Mouse (Mus musculus): ENCODE data around the gene Sstr3.

Sstr3 gene

DNA sequence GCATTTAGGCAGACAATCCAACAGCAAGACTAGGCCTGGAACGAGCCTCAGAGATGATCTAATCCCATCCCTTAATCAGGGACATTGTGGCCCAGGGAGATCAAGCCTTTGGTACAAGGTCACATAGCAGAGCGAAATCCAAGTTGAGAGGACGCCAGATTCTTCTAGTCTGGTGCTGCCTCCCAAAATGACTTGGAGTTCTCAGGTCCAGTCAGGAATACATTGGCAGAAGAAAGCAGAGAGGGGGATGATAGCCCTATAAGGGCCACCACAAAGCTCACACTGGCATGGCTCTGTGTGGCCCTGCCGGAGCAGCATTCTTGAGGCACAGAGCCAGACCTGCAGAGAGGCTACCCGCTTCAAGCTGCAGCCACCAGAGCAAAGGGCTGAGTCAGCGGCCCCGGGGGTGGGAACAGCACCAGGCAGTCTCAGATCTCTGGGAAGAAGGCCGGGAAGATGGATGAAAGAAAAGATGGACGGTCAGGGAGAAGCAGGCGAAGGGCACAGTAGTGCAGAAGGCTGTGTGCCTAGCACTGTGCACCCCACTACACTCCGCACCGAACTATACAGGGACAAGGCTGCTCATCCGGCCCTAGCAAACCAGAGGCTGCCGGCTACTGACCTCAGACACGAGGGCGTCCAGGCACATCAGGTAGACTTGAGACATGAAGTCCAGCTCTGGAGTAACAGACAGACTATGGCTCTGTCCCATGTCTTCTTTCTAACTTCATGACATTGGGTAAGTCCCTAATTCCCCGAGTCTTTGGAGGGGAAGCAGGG lies 13.6 kb downstream of the Sstr3 start, which contains the start of gene C1qtnf6:
TSS of gene C1qtnf6 (minus strand) at position 746 of the 780 bp plus-strand sequence.
- peak; percentile 80 for DNase-seq (ENCODE audit: low spot score)

DNA sequence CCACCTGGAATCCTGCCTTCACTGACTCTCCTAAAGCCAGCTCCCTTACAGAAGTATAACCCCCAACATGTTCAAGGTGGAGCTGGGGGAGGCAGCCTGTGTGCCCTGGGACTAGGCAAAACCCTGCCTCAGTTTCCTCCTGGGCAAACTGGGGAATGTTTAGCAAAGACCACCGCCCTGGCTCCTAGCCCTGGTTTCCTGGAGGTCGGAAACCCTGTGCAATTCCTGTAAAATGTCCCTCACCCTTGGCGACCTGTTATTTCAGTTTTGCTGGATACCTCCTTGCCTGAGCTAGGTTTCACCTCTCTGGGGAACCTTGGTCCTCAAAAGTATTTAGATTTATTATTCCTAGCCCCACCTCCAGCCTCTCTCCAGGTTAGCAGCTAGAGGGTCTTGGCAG lies 14.3 kb downstream of the Sstr3 start:
- DNase-seq (ENCODE audit: low spot score) = no peak

DNA sequence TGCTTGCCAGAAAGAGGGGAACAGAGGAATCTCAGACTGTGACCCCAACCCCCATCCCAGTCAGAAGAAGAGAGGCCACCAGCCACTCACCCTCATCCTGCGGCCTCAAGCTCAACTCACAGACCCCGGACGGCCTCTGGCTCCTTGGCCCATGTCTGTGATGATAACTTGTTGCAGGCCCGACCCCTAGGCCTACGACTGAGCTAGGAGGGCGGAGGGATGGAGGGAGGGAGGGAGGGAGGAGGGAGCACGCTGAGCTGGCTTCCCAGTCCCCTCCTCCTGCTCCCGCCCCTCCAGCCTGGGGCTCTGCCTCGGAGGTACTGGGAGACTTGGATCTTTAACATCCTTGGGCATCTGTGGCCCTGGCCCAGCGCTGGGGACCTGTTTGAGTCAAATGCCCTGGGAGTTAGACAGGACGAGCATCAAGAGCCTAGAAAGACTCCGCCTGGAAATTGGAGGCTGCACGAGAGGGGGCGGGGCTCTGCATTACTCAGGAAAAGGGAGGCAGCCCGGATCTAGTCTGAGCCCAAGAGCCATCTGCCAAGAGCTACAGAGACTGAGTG lies 15.0 kb downstream of the Sstr3 start:
- peak; percentile 85 for DNase-seq (ENCODE audit: low spot score)

DNA sequence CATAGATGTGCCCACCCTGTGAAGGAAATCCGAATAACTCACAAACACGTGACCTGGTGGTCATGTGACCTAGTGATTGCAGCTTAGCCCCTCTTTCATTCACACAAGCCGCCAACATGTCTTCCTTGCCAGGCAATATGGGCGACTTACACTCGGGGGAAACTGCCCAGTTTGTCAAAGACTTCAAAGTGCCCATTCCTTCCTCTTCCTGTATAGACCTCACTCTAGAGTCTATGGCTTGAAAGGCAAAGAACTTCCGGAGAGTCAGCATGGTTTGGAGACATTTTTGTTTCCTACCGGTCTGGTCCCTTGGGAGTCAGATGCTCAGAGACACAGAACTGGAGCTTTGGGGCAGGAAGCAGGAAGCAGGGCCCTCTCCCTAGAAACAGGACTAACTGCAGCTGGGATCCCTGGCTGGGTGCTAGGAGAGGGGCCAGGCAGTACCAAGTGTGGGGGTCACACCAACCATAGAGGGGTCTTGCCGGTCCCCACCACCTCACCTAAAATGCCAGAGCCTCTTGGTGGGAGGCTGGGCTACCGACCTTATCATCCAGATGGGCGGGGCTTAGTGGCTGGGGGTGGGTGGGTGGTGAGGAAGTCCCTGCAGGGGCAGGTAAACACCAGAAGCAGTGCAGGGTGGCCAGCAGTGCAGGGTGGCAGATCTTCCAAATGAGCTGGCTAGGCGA lies 15.6 kb downstream of the Sstr3 start:
- peak; percentile 58 for DNase-seq (ENCODE audit: low spot score)

DNA sequence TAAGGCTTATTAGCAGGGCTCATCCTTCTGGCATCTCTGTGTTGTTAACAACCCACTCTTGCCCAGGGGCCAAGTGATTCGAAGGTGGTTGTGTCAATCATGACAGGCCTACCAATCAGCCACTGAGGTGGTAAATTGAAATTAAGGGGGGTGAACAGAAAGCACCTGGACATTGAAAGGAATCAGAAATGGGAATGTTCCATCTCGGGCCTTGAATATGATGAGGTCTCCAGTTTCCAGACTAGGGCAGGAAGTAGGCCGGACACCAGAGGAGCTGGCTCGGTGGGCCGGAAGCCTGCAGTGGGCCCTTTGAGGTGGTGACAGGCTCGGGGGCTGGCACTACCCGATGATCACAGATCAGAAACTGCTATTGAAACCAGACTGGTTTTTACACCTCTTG lies 16.5 kb downstream of the Sstr3 start:
- DNase-seq (ENCODE audit: low spot score) = peak; percentile 57

DNA sequence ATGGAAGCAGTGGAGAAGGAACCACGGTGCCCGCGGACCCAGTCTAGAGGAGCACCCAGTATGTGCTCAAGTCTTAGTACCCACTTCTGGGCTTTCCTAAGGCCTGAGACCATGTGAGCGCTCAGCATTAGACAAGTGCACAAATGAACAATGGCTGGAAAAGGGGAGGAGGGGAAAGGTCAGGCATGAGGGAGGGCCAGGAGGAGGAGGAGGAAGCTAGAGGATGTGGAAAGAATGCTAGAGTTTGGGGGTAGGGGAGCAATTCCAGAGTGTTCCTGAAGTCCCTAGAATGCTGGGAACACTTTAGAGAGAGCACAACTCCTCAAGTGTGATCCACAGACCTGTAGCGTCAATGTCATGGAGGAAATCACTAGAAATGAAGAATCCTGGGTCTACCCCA lies 20.3 kb downstream of the Sstr3 start:
- no peak for DNase-seq (ENCODE audit: low spot score)

DNA sequence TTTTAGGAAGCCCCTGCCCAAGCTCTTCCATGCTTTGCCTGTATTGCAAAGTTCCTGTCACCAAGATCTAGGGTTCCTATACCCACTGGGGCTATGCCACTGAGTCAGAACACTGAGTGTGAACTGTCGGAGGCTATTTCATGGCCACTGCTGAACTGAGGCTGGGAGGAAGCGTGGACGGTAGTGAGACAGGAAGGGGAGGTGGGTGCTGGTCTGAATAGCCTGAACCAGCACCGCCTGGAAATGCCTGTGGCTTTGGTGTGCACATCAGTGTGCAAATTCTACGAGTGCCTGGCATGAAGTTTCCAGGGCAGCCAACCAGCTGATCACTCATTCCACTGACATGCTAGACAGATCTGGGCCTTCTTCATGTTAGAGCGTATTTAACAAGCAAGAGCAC lies 22.6 kb downstream of the Sstr3 start:
- no peak for DNase-seq (ENCODE audit: low spot score)

DNA sequence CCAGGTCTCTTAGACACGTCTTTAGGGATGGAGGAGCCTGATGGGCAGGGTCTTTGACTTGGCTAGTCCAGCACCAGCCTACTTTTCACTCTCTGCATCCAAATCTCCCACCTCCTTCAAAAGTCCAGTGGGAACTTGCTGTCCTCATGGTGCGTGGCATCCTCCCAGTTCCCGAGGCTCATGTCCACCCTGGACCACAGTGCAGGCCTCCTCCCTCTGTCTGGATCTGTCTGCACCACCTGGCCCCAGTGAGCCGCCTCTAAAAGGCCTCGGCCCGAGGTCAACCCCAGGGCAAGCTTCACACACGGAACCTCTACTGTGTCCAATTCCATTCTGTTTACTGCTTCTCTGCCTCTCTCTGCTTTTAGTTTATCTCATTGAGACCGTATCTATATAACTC lies 23.2 kb downstream of the Sstr3 start:
- no peak for DNase-seq (ENCODE audit: low spot score)

DNA sequence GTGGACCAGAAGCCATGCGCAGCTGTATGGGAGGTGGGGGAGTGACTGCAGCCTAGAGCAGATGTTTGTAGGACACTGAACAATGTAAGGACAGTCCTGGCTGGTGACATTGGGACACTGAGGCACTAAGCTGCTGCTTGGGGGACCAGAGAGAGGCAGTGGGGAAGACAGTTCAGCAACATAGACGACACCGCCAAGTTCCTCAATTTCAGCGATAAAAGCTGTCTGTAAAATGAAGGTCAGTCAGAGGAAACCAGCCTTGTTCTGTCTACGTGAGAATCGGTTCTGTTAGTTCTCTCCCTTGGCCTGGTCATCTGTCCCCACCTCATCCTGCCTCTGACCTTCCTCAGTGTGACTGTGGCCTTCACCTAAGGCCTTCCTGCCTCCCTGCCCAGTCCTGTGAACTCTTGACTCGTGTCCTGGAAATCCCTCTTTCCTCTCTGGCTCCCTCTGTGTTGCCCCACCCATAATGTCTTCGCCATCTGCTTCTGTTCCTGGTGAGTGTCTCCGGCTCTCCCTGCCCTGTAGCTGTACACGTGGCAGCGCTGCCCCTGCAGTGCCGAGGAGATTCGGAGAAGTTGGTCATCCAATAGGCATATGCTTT lies 24.3 kb downstream of the Sstr3 start:
- DNase-seq (ENCODE audit: low spot score) = no peak

DNA sequence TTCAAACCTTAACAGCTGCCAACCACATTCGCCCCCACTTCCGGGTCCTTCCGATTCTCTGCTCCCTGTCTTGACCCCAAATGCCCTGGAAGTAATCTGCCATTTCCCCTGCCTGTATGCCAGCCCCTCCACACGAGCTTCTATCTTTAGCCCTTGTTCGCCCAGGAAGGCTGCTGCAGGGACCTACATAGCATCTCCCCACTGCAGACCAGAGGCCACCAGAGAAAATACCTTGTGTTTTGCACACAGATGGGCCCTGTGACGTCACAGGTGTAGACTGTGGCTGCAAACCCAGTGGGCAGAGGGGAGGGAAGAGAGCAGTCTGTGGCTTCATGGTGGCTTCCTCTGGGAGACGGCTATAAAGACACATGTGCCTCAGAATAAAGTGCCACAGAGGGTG lies 26.3 kb downstream of the Sstr3 start:
- no peak for DNase-seq (ENCODE audit: low spot score)

DNA sequence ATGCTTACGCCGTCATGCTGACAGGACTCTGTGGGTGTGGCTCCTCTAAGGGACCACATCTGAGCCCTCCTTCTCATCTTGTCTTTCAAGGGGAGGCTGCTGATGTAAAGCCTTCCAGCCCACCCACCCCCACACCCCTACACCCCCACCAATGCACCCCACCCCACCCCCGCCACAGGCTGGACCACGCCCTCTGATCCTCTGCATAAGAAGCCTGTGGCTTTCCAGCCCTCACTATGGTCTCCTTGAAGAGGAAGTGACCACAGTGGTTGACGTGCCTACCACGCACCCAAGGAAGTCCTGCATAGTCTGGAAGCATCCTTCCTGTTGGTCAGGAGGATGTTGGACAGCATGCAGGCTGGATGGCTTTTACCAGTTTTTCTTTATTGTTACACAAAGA lies 28.7 kb downstream of the Sstr3 start:
- no peak for DNase-seq (ENCODE audit: low spot score)

DNA sequence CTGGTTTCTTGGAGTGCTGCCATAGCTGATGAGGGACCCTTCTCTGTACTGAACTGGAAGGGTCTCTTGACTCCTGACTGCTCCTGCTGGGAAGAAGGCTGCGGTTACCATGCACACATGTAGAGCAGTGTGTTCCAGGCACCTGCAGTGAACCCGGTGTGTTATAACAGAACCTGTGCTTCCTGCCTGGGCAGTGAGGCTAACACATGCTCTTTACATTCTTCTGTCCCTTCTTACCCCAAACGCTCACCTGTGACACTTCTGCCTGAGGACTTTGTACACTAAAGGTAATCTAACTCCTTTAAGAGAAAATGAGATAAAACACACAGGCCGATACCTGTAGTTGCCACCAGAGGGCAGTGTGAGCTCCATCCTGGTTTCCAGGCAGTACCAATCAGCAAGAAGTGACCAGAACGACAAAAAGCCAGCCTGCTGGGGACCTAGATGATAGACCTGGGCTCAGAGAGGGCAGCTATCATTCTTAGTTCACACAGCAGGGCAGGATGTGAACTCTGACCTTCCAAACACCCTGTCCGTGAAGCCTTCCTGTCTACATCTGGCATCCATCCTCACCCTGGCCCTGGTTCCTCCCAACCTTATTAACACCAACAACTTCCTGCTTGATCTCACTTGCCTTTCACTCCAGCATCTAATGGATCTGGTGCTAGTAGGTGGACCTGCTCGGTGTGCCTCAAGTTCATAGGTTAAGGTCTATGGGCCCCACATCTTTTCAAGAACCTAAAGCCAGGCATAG lies 29.9 kb downstream of the Sstr3 start:
- DNase-seq (ENCODE audit: low spot score) = peak; percentile 87

DNA sequence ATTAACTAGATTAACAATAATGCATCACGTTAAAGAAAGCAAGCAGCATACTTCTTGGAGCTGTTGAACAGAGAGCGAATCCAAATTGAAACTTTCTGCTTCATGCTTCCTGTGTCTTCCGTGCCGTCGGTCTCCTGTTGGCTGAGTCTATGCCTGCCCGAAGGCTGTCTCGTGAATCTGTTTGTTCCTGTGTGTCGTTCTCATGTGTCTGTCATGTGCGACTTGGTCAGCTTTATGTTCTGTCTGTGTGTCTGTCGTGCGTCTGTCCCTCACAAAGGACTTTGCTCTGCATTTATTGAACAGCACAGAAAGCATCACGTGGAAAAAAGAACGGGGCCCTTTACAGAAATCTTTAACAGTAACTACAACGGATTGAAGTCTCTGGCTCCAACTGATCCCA lies 31.5 kb downstream of the Sstr3 start:
- no peak for DNase-seq (ENCODE audit: low spot score)

DNA sequence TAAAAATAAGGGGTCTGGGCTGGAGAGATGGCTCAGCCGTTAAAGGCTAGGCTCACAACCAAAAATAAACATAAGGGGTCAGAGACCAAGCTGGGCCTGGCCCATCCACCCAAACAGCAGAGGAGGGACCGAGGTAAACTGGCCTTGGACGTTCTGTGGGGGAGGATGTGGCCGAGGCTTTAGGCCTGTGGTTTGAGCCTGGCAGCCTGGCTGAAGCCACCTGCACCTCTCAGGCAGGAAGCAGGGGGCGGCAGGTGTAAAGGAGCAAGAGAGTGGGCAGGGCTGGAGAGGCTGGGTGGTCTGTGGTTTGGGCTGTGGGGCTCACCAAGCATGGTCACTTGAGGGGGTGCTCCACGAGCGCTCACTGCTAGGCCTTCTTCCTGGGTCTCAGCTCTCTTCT lies 32.5 kb downstream of the Sstr3 start:
- DNase-seq (ENCODE audit: low spot score) = no peak

DNA sequence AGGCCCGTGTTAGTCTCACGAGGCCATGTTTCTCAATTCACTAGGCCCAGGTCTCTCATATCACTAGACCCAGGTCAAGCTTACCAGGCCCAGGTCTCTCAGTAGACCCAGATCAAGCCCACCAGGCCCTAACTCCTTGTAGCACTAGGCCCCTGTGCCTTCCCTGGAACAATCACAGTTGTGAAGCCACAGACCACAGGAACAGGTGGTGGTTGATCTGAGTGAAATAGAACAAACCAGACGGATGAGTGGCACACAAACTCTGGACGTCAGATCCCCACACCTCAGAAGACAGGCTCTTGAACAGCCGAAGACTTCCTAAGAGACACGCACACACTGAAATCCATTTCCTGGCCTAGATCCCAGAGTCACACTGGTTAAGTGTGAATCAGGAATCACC lies 33.7 kb downstream of the Sstr3 start:
- no peak for DNase-seq (ENCODE audit: low spot score)

DNA sequence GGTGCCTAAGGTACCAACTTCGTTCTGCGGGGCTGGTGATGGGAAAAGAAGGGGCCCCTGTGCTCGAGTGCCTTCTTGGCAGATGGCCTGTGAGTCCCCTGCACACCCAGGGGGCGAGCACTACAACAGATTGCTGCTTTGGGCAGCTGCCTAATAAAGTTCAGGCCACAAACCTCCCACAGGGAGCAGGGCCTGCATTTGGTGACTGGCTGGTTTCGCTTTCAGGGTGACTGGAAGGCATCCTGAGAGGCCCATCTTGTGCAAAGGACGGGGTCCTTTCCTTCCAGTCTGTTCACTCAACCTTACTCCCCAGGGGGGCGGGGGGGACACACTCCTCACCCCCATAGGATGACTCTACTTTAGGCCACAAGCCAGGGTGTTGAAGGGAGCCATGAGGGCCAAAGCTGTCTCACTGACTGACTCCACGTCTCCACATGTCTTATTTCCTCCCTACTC lies 34.3 kb downstream of the Sstr3 start:
- no peak for DNase-seq (ENCODE audit: low spot score)

DNA sequence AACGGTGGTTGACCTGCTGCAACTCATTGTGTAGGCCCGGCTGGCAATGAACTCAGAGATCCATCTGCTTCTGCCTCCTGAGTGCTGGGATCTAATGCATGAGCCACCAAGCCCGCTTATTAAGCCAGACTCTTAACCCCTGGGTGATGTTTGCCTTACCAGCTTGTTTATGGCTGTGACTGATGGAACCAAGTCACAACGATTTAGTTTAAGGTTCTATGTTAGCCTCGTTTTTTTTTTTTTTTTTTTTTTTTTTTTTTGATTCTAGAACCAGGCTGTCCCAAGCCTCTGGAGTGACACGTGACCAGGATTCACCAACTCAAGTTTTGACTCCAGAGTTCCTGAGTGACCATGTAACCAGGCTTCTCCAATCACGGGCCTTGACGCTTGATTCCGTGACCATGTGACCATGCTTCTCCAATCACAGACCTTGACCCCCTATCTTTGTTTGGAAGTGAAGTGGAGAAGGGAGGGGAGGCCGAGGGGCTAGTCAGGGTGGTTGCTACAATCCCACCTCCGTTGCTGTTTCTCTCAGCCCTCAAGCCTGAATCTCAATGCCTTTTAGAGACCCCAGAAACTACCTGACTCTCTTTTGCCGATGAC lies 35.1 kb downstream of the Sstr3 start:
- DNase-seq (ENCODE audit: low spot score) = no peak

DNA sequence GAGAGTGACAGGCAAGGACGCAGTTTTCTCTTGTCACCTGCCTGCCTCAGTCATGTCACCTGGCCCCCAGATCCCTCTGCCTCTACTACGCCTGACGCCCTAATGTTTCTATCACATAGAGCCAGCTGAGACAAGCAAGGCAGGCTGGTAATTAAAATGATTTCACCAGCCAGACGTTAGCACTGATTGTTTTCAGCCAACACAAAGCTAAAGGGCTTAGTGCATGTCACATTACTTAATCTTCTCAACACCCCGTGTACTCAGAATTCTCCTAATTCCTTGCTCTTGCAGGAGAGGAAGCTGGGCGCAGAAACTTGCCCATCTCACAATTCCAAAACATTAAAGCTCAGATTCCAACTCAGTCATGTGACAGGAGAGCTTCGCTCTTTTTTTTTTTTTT lies 36.0 kb downstream of the Sstr3 start:
- DNase-seq (ENCODE audit: low spot score) = no peak

DNA sequence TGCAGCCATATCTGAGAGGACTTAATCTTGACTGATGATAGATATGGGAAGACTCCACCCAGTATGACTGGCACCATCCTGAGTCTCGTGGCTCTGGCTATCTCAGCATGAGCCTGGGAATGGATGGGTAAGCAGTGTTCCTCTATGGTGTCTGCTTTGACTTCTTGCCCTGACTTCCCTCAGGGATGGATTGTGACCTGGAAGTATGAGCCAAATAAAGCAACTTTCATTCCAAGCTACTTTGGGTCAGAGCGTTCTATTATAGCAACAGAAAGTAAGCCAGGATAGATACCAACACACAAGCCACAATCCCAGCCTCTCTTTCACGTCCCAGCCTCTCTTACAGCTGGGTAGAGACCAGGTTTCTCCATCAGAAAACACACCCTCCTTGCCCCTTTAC lies 38.9 kb downstream of the Sstr3 start:
- no peak for DNase-seq (ENCODE audit: low spot score)

DNA sequence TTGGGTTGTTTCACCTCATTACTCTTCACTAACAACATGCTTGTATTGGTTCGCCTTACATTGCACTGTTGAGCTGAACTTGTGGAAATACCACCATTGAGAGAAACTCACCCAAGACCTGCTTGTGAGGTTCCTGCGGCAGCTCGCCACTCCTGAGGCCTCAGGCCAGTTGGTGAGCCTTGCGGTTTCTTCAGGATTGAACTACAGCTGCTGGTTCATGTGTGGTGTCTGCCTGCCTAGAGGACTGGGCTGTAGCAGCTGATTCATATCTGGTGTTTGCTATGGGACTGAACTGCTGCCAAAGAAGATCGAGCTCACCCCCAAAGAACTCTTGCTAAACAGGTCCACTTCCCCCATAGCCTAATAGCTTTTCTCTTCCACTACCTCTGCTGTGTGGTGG lies 39.7 kb downstream of the Sstr3 start:
- no peak for DNase-seq (ENCODE audit: low spot score)

DNA sequence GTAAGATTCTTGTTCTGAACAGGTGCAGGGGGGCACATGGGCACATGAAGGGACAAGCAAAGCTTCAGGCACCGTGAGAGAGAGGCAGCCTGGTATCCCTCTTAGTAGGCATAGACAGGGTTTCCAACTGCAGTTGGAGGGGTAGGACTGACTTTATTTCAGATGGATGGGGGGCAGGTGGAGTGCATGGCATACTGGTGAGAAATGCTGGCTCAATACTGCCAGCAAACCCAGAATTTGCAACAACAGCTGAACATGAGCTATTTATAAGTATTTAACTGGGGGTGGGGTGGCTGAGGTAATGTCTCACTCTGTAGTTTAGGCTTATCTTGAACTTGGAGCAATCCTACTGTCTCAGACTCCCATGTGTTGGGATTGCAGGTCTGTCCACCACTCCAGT lies 40.5 kb downstream of the Sstr3 start:
- DNase-seq (ENCODE audit: low spot score) = no peak
